Mouse (Mus musculus) lung, postnatal 0 days (tissue): ENCODE measurements around the gene Mlip.

Source experiments
- CTCF ChIP-seq: IDR thresholded peaks from 2 replicates; pipeline ENCODE4 v1.5.1; 2016; ENCODE audit warnings: antibody characterized with exemption, mild to moderate bottlenecking
- EP300 ChIP-seq: IDR thresholded peaks from 2 replicates; pipeline ENCODE4 v1.6.1; 2016; ENCODE audit warnings: antibody characterized with exemption, mild to moderate bottlenecking, control low read depth

- TF ChIP-seq CTCF (no peak), EP300 (no peak)
These were observed 180.7 kb downstream of the Mlip start for GRCm38 (mm10) chr9:77172044-77172443.
